Mouse (Mus musculus): ENCODE measurements around the gene Tprg. TPM values are rescaled to one million over a fixed set of nuclear protein-coding genes. Genes with fewer than 3 reads are reported as not detected.

Gene Tprg
- total and polyA plus RNA-seq, 3 experiments, result not detected

DNA sequence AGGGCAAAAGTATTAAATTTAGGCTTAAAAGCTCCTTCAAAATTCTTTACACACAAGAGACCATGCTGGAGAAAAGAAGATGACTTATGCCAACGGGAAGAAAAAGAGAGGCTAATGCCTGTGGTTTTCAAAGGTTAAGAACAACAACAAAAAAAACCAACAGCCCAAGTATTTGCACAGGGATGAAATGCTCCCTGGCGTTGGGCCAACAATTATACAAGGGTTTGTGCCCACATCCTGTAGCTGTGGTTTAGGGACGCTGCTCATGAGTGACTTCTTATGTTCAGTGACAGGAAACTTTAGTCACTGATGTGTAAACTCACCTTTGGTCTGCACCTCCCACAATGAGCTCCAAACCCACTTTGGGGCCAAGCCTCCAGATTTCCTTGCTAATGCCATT lies 139.6 kb downstream of the Tprg start:
- in situ Hi-C loops (cut with MboI; ENCODE audit: low pct_ligation_motif_present, low pct_unique_long_range_greater_than_20kb, low sequenced_read_pairs), result no loop called here

DNA sequence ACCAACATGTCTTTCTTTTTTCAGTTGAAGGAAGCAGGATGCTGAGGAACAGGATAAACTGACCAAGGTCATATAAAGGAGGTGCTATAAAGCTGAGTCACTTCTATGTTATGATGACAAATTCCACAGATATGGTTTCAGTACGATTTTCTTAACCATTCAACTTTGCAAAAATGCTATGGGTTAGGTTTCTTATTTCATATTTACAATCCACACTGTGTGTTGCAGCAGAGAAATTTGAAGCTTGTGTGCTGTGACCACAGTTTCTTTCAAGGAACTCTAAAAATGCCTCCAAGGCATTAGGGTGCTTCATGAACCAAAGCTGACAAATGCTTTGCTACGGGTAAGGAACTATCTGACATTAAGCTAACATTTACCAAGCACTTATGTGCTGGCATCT lies 153.4 kb downstream of the Tprg start:
- H3K4me2 ChIP-seq (ENCODE audit: insufficient read depth, low read depth, poor library complexity, severe bottlenecking), result no peak overlapping the region
- no peaks in the 10 kb centered on the region for H3K27me3 ChIP-seq (replicated peaks)
- DNase-seq (ENCODE audit: extremely low read depth), result no peak
- no peak overlapping the region for H3K27ac ChIP-seq (ENCODE audit: insufficient read depth, low read depth)
- no peaks in the 10 kb centered on the region for H3K9me3 ChIP-seq (replicated peaks; ENCODE audit: low read length)
- H3K4me3 ChIP-seq (replicated peaks in 1 of 3; ENCODE audit: low read depth in 2 of 3, low read length in 2 of 3, poor library complexity in 1 of 3), result no peak overlapping the region
- no peaks in the 10 kb centered on the region for H3K36me3 ChIP-seq (replicated peaks in 1 of 2; ENCODE audit: control insufficient read depth in 1 of 2, insufficient read depth in 1 of 2, low read length in 1 of 2)
- dilution Hi-C loops (cut with MboI; ENCODE audit: extremely low pct_ligation_motif_present, extremely low pct_unique_long_range_greater_than_20kb, low sequenced_read_pairs), result no loop called here
- H3K9ac ChIP-seq (ENCODE audit: insufficient read depth, low read depth), result no peak overlapping the region
- TF ChIP-seq ZC3H11A (IDR thresholded peaks at IDR 0.05; ENCODE audit: low read depth, low read length), result no peak
- no peak for TF ChIP-seq SMC3 (IDR thresholded peaks at IDR 0.05; ENCODE audit: low read depth, low read length)
- no peak for TF ChIP-seq MAZ (IDR thresholded peaks at IDR 0.05; ENCODE audit: low read depth, low read length)
- TF ChIP-seq TBP (conservative IDR thresholded peaks at IDR 0.05; ENCODE audit: low read depth, low read length), result no peak
- no peak for TF ChIP-seq ZNF384 (IDR thresholded peaks at IDR 0.05; ENCODE audit: low read depth, low read length)
- TF ChIP-seq NRF1 (IDR thresholded peaks at IDR 0.05; ENCODE audit: low read depth, low read length), result no peak
- no peak for TF ChIP-seq EP300 (IDR thresholded peaks at IDR 0.05; ENCODE audit: low read length)
- TF ChIP-seq MXI1 (IDR thresholded peaks at IDR 0.05; ENCODE audit: low read depth, low read length), result no peak
- TF ChIP-seq MAX (IDR thresholded peaks at IDR 0.05; ENCODE audit: low read length), result no peak
- TF ChIP-seq SIN3A (IDR thresholded peaks at IDR 0.05; ENCODE audit: low read length), result no peak
- TF ChIP-seq CHD2 (IDR thresholded peaks at IDR 0.05; ENCODE audit: low read length), result no peak
- no peak for TF ChIP-seq NELFE (IDR thresholded peaks at IDR 0.05; ENCODE audit: low read depth, low read length)
- no peak for TF ChIP-seq UBTF (IDR thresholded peaks at IDR 0.05; ENCODE audit: low read depth, low read length)
- TF ChIP-seq POLR2AphosphoS2 (IDR thresholded peaks at IDR 0.05; ENCODE audit: low read depth, low read length), result no peak
- no peak for TF ChIP-seq IRF4 (IDR thresholded peaks at IDR 0.05; ENCODE audit: low read depth, low read length)
- H3K79me2 ChIP-seq (replicated peaks; ENCODE audit: control insufficient read depth, extremely low read depth, insufficient read depth, poor library complexity, severe bottlenecking), result no peaks in the 10 kb centered on the region
- no peaks in the 10 kb centered on the region for H3K4me1 ChIP-seq (ENCODE audit: control insufficient read depth in 1 of 2, insufficient read depth in 2 of 2)
- in situ Hi-C loops (cut with MboI; ENCODE audit: low pct_ligation_motif_present, low pct_unique_long_range_greater_than_20kb, low sequenced_read_pairs), result no loop called here

More for the DNA sequence above, 139.6 kb downstream of the Tprg start:
- Histone ChIP-seq H3K27ac (ENCODE audit: insufficient read depth, low read depth) (no peak overlapping the region), H3K4me1 (ENCODE audit: control insufficient read depth in 1 of 2, insufficient read depth in 2 of 2) (peaks cover 8 to 19% of the 10 kb centered on the region in 2 experiments), H3K9me3 (replicated peaks; ENCODE audit: low read length) (no peaks in the 10 kb centered on the region), H3K27me3 (replicated peaks) (no peaks in the 10 kb centered on the region), H3K36me3 (replicated peaks in 1 of 2; ENCODE audit: control insufficient read depth in 1 of 2, insufficient read depth in 1 of 2, low read length in 1 of 2) (no peaks in the 10 kb centered on the region), H3K79me2 (replicated peaks; ENCODE audit: control insufficient read depth, extremely low read depth, insufficient read depth, poor library complexity, severe bottlenecking) (no peaks in the 10 kb centered on the region), H3K4me2 (ENCODE audit: insufficient read depth, low read depth, poor library complexity, severe bottlenecking) (peak overlapping the region; percentile 19; the same call in 1 of the 2 replicates), H3K4me3 (replicated peaks in 1 of 3; ENCODE audit: low read depth in 2 of 3, low read length in 2 of 3, poor library complexity in 1 of 3) (no peak overlapping the region), H3K9ac (ENCODE audit: insufficient read depth, low read depth) (no peak overlapping the region)
- DNase-seq (ENCODE audit: extremely low read depth), result peak; percentile 84
- TF ChIP-seq TBP (conservative IDR thresholded peaks at IDR 0.05; ENCODE audit: low read depth, low read length) (no peak), USF2 (conservative IDR thresholded peaks at IDR 0.05; ENCODE audit: low read depth, low read length) (no peak), MAZ (IDR thresholded peaks at IDR 0.05; ENCODE audit: low read depth, low read length) (no peak), MEF2A (IDR thresholded peaks at IDR 0.05; ENCODE audit: borderline replicate concordance, low read depth, low read length) (peak; percentile 30; the same call in 1 of the 2 replicates), ELF1 (IDR thresholded peaks at IDR 0.05; ENCODE audit: low read depth, low read length) (no peak), NRF1 (IDR thresholded peaks at IDR 0.05; ENCODE audit: low read depth, low read length) (no peak), ZMIZ1 (IDR thresholded peaks at IDR 0.05; ENCODE audit: low read depth, low read length) (no peak), UBTF (IDR thresholded peaks at IDR 0.05; ENCODE audit: low read depth, low read length) (no peak), JUND (conservative IDR thresholded peaks at IDR 0.05; ENCODE audit: low read depth, low read length) (peak; percentile 53; the same call in 1 of the 2 replicates), MXI1 (IDR thresholded peaks at IDR 0.05; ENCODE audit: low read depth, low read length) (no peak), ZNF384 (IDR thresholded peaks at IDR 0.05; ENCODE audit: low read depth, low read length) (peak; percentile 35; the same call in 1 of the 2 replicates), CHD1 (IDR thresholded peaks at IDR 0.05; ENCODE audit: low read depth, low read length) (no peak), ETS1 (conservative IDR thresholded peaks at IDR 0.05; ENCODE audit: low read depth, low read length) (peak; percentile 23; the same call in 1 of the 2 replicates), PAX5 (IDR thresholded peaks at IDR 0.05; ENCODE audit: low read length) (no peak), MAX (IDR thresholded peaks at IDR 0.05; ENCODE audit: low read length) (no peak), JUN (IDR thresholded peaks at IDR 0.05; ENCODE audit: insufficient read depth, low read depth, low read length) (0 out of 2 replicates have a peak, but pooled peaks have one; percentile 11), CHD2 (IDR thresholded peaks at IDR 0.05; ENCODE audit: low read length) (no peak), IRF4 (IDR thresholded peaks at IDR 0.05; ENCODE audit: low read depth, low read length) (0 out of 2 replicates have a peak, but pooled peaks have one; percentile 29), USF1 (IDR thresholded peaks at IDR 0.05; ENCODE audit: low read depth, low read length) (no peak), HCFC1 (IDR thresholded peaks at IDR 0.05; ENCODE audit: low read depth, low read length) (no peak), MAFK (IDR thresholded peaks at IDR 0.05; ENCODE audit: insufficient replicate concordance, low read length) (peak; percentile 63; the same call in 1 of the 2 replicates), CTCF (conservative IDR thresholded peaks at IDR 0.05 in 1 of 2, IDR thresholded peaks at IDR 0.05 in 1 of 2; ENCODE audit: low read depth in 2 of 2, low read length in 2 of 2) (no peak), POLR2AphosphoS2 (IDR thresholded peaks at IDR 0.05; ENCODE audit: low read depth, low read length) (no peak), TCF12 (IDR thresholded peaks at IDR 0.05; ENCODE audit: low read depth, low read length) (0 out of 2 replicates have a peak, but pooled peaks have one; percentile 30), RCOR1 (conservative IDR thresholded peaks at IDR 0.05; ENCODE audit: low read depth, low read length) (no peak), SIN3A (IDR thresholded peaks at IDR 0.05; ENCODE audit: low read length) (no peak; the same call in 1 of the 2 replicates), GABPA (IDR thresholded peaks at IDR 0.05; ENCODE audit: insufficient replicate concordance, low read depth, low read length) (no peak), ZC3H11A (IDR thresholded peaks at IDR 0.05; ENCODE audit: low read depth, low read length) (no peak), MYC (IDR thresholded peaks at IDR 0.05; ENCODE audit: low read depth, low read length) (0 out of 2 replicates have a peak, but pooled peaks have one; percentile 13), NELFE (IDR thresholded peaks at IDR 0.05; ENCODE audit: low read depth, low read length) (no peak), POLR2A (IDR thresholded peaks at IDR 0.05; ENCODE audit: low read depth, low read length) (no peak), BHLHE40 (IDR thresholded peaks at IDR 0.05; ENCODE audit: low read depth, low read length) (peak; percentile 62; the same call in 1 of the 2 replicates), KAT2A (IDR thresholded peaks at IDR 0.05; ENCODE audit: insufficient replicate concordance, low read length) (no peak), EP300 (IDR thresholded peaks at IDR 0.05; ENCODE audit: low read length) (peak; percentile 75), SMC3 (IDR thresholded peaks at IDR 0.05; ENCODE audit: low read depth, low read length) (no peak)
- dilution Hi-C loops (cut with MboI; ENCODE audit: extremely low pct_ligation_motif_present, extremely low pct_unique_long_range_greater_than_20kb, low sequenced_read_pairs), result no loop called here

Measured in CH12.LX (cell line).